Mouse (Mus musculus) heart, embryonic 16.5 days (tissue): ENCODE data around the gene Ano8. TPM values are rescaled to one million over a fixed set of nuclear protein-coding genes. Genes with fewer than 3 reads are reported as not detected.

Experiments used
- ATAC-seq: fragments of 200-750 bp; cut with Nextera tagmentation; replicated peaks from 2 replicates; pipeline ENCODE4 v1.8.0; 2017; ENCODE audit warnings: moderate number of reproducible peaks; ENCODE audit not compliant: insufficient read depth, low FRiP score; ENCODE audit errors: extremely low read depth
- H3K27ac ChIP-seq: fragments of 300-500 bp; sonication (generic); 2 replicates; pipeline ENCODE4 v1.5.1; 2014; ENCODE audit warnings: mild to moderate bottlenecking, low read length, control low read depth, moderate library complexity
- H3K27me3 ChIP-seq: fragments of 300-500 bp; sonication (generic); 2 replicates; pipeline ENCODE4 v1.6.1; 2014; ENCODE audit warnings: low read length, mixed read lengths; ENCODE audit not compliant: control insufficient read depth, insufficient read depth
- H3K36me3 ChIP-seq: fragments of 300-500 bp; sonication (generic); 2 replicates; pipeline ENCODE4 v1.6.1; 2014; ENCODE audit not compliant: control insufficient read depth, insufficient read depth
- H3K4me1 ChIP-seq: fragments of 300-500 bp; sonication (generic); 2 replicates; pipeline ENCODE4 v1.6.1; 2014; ENCODE audit warnings: low read length, mixed read lengths; ENCODE audit not compliant: control insufficient read depth, insufficient read depth
- H3K4me2 ChIP-seq: fragments of 300-500 bp; sonication (generic); 2 replicates; pipeline ENCODE4 v1.6.1; 2014; ENCODE audit warnings: low read depth, mild to moderate bottlenecking, control low read depth, low read length
- H3K4me3 ChIP-seq: fragments of 300-500 bp; sonication (generic); 2 replicates; pipeline ENCODE4 v1.5.1; 2014; ENCODE audit warnings: mild to moderate bottlenecking, control low read depth, low read length
- H3K9ac ChIP-seq: fragments of 300-500 bp; sonication (generic); 2 replicates; pipeline ENCODE4 v1.6.1; 2014; ENCODE audit warnings: low read length, control low read depth
- H3K9me3 ChIP-seq: fragments of 300-500 bp; sonication (generic); replicated peaks from 2 replicates; pipeline ENCODE4 v1.6.1; 2016; ENCODE audit warnings: low read length; ENCODE audit not compliant: control insufficient read depth
- WGBS: fragments of 180-500 bp; shearing (Covaris S2); extraction: QIAGEN DNeasy Blood & Tissue Kit; methylation state at CpG from one replicate; pipeline ENCODE4 v1.1.7; 2014; 5-methylcytosine and 5-hydroxymethylcytosine counted together
- polyA plus RNA-seq: library from polyadenylated mRNA; unstranded; fragments of >200 nt; fragmentation: Nextera tagmentation; extraction: Ambion mirVana; gene quantifications from 2 replicates; pipeline ENCODE4 v1.2.1, GENCODE M21; 2015

The Ano8 gene
- polyA plus RNA-seq, 1 experiment from 2014 or later, result 0.37 TPM

DNA sequence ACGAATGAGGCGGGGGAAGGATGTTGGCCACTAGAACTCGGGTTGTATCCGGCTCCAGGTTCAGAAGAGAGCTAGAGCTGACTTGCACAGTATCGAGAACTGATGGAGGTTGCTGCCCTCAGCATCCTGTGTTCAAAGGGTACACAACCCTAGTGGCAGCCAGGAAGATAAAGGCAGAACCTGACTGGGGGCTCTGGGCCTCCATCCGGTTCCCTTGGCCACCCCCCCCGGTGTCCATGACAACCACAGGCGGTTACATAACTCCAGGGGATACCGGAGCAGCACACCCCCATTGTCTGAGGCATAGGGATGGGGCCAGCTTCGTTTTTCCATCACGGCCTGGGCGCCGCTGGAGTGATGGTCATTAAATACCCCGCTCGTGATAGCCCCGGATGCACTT, 23.0 kb downstream of the Ano8 start:
- Histone ChIP-seq H3K9ac (peak overlapping the region; percentile 84), H3K36me3 (peaks cover 18% of the 10 kb centered on the region), H3K4me1 (peaks cover 21% of the 10 kb centered on the region), H3K9me3 (no peaks in the 10 kb centered on the region), H3K27ac (peak overlapping the region; percentile 61), H3K4me2 (peak overlapping the region; percentile 78), H3K4me3 (peak overlapping the region; percentile 71), H3K27me3 (no peaks in the 10 kb centered on the region)
- 6% methylated on average over 16 of the region's 16 CpGs for WGBS
- ATAC-seq, result no peak

DNA sequence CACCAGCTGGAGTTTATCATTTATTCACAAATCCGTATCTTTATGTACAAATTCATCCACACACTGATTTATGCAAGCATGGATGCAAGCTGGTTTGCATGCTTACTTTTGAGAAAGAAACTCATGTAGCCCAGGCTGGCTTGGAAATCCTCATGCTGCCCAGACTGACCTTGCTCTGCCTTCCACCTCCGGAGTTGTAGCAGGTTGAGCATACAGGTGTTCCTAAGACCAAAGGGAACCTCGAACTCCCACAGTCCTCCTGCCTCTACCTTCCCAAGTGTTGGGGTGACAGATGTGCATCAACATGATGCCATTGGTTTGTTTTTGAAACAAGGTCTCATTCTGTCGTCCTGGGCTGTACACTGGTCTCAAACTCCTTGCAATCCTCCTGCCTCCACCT, 23.6 kb downstream of the Ano8 start:
- H3K9me3 ChIP-seq, result no peaks in the 10 kb centered on the region
- no peaks in the 10 kb centered on the region for H3K27me3 ChIP-seq
- H3K4me3 ChIP-seq, result no peak overlapping the region; the same call in 1 of the 2 replicates
- H3K27ac ChIP-seq, result peak overlapping the region; percentile 8; the same call in 1 of the 2 replicates
- H3K36me3 ChIP-seq, result peaks cover 20% of the 10 kb centered on the region
- no peak overlapping the region for H3K9ac ChIP-seq
- peaks cover 21% of the 10 kb centered on the region for H3K4me1 ChIP-seq
- H3K4me2 ChIP-seq, result peak overlapping the region; percentile 78
- WGBS, result 73% methylated on average over 4 of the region's 4 CpGs
- no peak for ATAC-seq

GRCm38 (mm10) chr8:71461152-71461840, 24.5 kb downstream of the Ano8 start:
- ATAC-seq, result no peak
- Histone ChIP-seq H3K9me3 (no peaks in the 10 kb centered on the region), H3K9ac (no peak overlapping the region), H3K36me3 (peaks cover 20% of the 10 kb centered on the region), H3K4me1 (peaks cover 21% of the 10 kb centered on the region), H3K4me2 (no peak overlapping the region), H3K27ac (no peak overlapping the region), H3K4me3 (no peak overlapping the region), H3K27me3 (no peaks in the 10 kb centered on the region)
- WGBS, result 77% methylated on average over 47 of the region's 47 CpGs

DNA sequence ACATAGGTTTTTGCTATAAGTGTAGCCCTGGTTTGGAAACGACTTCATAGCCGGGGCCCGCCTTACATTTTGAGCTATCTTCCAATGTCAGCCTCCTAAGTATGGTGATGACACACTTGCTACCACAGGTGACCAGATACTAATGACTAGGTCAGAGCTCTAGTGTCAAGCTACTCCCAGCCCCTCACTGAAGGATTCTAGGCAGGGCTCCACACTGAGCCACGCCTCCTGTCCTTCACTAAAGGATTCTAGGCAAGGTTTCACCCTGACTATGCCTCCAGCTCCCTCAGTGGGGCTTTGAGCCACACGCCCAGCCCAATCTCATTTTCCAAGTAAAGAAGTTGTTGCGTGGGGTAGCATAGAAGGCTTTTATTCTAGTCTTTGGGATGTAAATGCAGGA, 25.0 kb downstream of the Ano8 start:
- Histone ChIP-seq H3K4me2 (no peak overlapping the region), H3K9ac (no peak overlapping the region), H3K4me1 (peaks cover 16% of the 10 kb centered on the region), H3K36me3 (peaks cover 20% of the 10 kb centered on the region), H3K9me3 (no peaks in the 10 kb centered on the region), H3K4me3 (no peak overlapping the region), H3K27me3 (no peaks in the 10 kb centered on the region), H3K27ac (no peak overlapping the region)
- no peak for ATAC-seq
- WGBS, result 93% methylated on average over 6 of the region's 6 CpGs

GRCm38 (mm10) chr8:71457659-71458270, 28.0 kb downstream of the Ano8 start:
- Histone ChIP-seq H3K27ac (no peak overlapping the region), H3K4me1 (peaks cover 3% of the 10 kb centered on the region; the same call in 1 of the 2 replicates), H3K9ac (no peak overlapping the region), H3K4me2 (no peak overlapping the region), H3K9me3 (no peaks in the 10 kb centered on the region), H3K4me3 (no peak overlapping the region), H3K36me3 (peaks cover 20% of the 10 kb centered on the region), H3K27me3 (no peaks in the 10 kb centered on the region)
- 81% methylated on average over 20 of the region's 20 CpGs for WGBS
- ATAC-seq, result no peak

- Histone ChIP-seq H3K9me3 (no peaks in the 10 kb centered on the region), H3K4me2 (no peak overlapping the region), H3K9ac (no peak overlapping the region), H3K4me3 (no peak overlapping the region), H3K27me3 (no peaks in the 10 kb centered on the region), H3K27ac (no peak overlapping the region), H3K4me1 (no peaks in the 10 kb centered on the region), H3K36me3 (peaks cover 20% of the 10 kb centered on the region)
- 39% methylated on average over 22 of the region's 22 CpGs for WGBS
- no peak for ATAC-seq
These were observed 28.9 kb downstream of the Ano8 start for GRCm38 (mm10) chr8:71456906-71457305.

DNA sequence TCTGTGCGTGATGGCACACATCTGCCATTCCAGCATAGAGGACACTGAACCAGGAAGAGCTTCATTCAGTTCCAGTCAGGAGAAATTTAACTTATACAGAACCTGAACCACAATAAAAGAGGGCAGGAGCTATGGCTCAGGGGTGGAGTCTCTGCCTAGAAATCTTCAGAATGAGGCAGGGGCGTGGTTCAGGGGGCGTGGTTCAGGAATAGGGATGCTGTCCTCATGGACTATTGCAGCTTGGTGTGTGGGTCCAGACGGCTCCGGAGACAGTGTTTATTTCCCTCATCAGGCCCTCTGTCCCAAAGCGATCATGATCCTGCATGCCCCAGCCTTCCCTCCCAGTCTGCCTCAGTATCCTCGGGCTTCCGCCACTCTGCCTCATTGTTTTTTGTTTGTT, 31.1 kb downstream of the Ano8 start:
- Histone ChIP-seq H3K9ac (no peak overlapping the region), H3K4me3 (no peak overlapping the region), H3K36me3 (peaks cover 9% of the 10 kb centered on the region; the same call in 1 of the 2 replicates), H3K4me1 (no peaks in the 10 kb centered on the region), H3K27me3 (no peaks in the 10 kb centered on the region), H3K27ac (no peak overlapping the region), H3K4me2 (no peak overlapping the region), H3K9me3 (no peaks in the 10 kb centered on the region)
- no peak for ATAC-seq
- WGBS, result 72% methylated on average over 8 of the region's 8 CpGs

- WGBS, result 68% methylated on average over 2 of the region's 2 CpGs
- Histone ChIP-seq H3K9me3 (no peaks in the 10 kb centered on the region), H3K4me3 (no peak overlapping the region), H3K4me1 (no peaks in the 10 kb centered on the region), H3K4me2 (no peak overlapping the region), H3K9ac (no peak overlapping the region), H3K36me3 (0 out of 2 replicates have a peak, but pooled peaks cover 1% of the 10 kb centered on the region), H3K27ac (no peak overlapping the region), H3K27me3 (no peaks in the 10 kb centered on the region)
- no peak for ATAC-seq
These were observed 33.1 kb downstream of the Ano8 start for GRCm38 (mm10) chr8:71452669-71453068.

GRCm38 (mm10) chr8:71451777-71452176, 34.0 kb downstream of the Ano8 start:
- Histone ChIP-seq H3K36me3 (no peaks in the 10 kb centered on the region), H3K9ac (no peak overlapping the region), H3K4me1 (no peaks in the 10 kb centered on the region), H3K4me3 (no peak overlapping the region), H3K27me3 (no peaks in the 10 kb centered on the region), H3K4me2 (no peak overlapping the region), H3K27ac (no peak overlapping the region), H3K9me3 (no peaks in the 10 kb centered on the region)
- no peak for ATAC-seq
- 48% methylated on average over 11 of the region's 11 CpGs for WGBS
